Mouse (Mus musculus) adipocyte (in vitro differentiated cells): ENCODE measurements around the gene Gm28635.
"Not testable (repeated sequence)": the region's sequence is repeated elsewhere in the genome, so short reads cannot be mapped to it uniquely, and the experiment has no call there.

Experiments used
- DNase-seq: peaks from one replicate; pipeline ENCODE4 v3.0.0-alpha.2; 2016; ENCODE audit warnings: low spot score

The Gm28635 gene

DNA sequence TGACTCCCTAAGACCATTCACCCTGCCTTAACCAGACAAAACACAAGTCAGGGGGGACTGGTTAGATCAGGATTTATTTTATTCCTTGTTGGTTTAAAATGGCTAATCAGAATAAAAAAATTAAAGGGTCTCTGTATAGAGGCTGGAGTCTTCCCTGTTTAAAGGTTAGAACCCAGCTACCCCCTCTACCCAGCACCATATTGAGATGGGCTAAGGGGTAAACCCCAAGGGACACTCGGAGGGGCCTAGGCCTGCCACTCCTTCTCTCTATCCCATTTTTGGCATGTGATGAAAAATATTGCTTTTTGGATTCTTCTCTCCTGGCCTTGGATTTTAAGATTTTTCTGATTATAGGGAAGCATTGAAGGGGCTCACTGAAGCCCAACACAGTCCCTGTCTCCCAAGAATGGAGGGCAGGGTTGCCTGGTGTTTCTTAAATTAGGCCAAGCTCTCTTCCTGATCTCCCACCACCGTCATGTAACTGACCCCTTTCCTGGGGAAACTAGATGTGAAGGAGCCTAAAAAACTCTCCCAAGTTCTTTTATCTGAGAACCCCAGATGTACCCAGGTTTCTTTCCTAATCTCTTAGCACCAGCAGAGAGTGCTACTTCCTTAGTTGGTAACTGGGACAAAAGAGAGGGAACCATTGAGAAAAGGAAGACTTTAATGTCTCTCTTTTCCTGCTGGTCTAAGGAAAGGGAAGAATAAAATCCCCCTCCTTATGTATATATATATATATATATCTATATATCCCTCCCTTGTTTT, 10.4 kb upstream of the Gm28635 start:
- no peak for DNase-seq

DNA sequence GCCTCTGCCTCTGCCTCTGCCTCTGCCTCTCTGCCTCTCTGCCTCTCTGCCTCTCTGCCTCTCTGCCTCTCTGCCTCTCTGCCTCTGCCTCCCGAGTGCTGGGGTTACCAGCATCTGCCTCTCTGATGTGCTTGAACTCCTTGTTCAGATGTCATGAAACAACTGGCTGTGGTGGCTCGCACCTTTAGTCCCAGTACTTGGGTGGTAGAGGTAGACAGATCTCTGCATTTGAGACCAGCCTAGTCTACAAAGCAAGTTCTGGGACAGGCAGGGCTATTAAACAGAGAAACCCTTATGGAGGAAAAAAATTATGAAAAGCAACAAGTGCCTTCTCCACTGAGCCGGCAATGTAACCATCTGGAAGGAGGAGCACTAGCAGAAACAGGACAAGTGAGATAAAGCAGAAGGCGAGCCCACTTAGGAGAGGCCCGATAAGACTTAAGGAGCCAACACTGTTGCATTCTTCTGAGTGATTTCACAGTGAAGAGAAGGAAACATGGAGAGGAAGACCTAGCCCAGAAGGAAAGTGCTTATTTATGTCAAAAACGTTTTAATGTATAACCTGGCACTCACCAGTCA, 4.9 kb upstream of the Gm28635 start:
- no peak for DNase-seq

DNA sequence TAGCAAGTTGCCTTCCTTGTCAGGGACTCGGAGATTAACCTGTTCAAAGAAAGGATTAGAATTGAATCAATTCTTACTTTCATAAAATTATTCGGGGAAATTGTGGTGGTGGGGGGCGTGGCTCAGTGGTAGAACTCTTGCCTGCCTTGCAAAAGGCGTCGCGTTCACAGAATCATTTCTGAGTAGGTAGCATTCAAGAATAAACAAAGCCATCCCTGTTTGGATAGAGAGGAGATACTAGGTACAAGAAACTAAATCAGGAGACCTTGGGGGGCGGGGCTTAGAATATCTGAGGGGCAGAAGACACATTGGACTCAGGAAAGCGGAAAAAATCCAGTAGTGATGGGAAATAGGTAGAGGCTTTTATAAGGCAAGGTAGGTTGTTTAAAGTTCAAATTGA, 1.2 kb upstream of the Gm28635 start, which contains the start of gene Tmx2:
Gene Tmx2 (minus strand): TSS at position 125 of the 400 bp plus-strand sequence.
- DNase-seq = no peak

DNA sequence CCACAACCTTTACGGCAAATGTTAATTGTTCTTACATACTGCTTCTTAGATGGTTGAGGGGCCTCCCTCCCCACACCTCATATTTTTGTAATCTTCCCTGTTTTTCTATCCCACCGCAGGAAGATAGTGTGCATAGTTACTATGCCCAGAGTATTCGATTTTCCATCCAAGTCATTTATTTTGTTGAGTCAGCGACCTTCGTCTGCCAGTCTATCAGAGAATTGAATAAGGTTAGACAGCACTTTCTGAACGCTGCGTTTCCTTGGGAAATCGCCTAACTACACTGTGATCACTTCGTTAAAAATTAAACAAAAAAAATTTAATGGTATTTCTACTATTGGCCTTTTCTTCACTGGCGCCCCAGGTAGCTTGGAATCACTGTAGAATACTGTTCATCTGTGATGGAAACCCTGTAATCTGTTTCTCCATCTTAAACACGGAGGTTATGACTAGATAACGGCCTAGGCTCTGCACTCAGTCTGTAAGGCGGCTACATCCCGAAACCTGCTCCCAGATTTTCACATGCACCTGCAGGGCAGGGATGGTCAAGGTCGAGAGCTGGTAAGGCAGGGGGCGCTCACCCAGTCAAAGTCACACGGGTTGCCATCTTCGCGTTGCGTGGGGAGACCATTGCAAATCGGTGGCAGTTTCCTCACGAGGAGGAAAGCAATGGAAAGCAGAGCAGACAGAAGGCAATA, 422 bp downstream of the Gm28635 start:
- DNase-seq = no peak

DNA sequence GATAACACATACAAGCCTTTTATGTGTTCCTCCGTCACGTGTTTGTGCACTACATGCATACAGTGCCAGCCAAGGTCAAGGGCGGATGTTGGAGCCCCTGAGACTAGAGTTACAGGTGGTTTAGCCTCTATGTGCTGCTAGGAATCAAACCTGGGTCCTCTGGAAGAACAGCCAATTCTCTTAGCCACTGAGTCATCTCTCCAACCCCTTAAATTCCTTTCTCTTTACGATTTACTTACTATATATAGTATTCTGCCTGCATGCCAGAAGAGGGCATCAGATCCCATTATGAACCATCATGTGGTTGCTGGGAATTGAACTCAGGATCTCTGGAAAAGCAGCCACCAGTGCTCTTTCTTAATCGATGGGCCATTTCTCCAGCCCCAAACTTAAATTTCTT, 6.3 kb downstream of the Gm28635 start:
- not testable (repeated sequence) for DNase-seq

DNA sequence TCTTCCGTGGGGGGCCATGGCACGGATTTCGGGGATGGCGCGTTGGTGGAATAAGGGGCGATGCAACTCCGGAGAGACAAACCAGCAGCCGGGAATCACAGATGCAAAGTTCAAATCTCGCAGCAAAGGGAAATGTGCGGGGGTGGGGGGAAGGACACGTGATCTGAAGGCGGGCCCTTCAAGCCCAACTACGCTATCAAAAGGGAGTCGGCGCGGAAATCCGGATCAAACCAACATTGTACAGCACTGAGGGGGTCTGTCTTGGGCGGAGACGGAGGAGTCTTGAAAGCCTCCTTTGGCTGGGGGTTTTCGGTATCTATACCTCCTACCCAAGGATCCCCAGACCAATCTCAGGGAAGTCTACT, 7.3 kb downstream of the Gm28635 start, which contains the start of gene Selenoh:
Gene Selenoh (minus strand): TSS at position 202 of the 365 bp plus-strand sequence.
- peak; percentile 89 for DNase-seq

DNA sequence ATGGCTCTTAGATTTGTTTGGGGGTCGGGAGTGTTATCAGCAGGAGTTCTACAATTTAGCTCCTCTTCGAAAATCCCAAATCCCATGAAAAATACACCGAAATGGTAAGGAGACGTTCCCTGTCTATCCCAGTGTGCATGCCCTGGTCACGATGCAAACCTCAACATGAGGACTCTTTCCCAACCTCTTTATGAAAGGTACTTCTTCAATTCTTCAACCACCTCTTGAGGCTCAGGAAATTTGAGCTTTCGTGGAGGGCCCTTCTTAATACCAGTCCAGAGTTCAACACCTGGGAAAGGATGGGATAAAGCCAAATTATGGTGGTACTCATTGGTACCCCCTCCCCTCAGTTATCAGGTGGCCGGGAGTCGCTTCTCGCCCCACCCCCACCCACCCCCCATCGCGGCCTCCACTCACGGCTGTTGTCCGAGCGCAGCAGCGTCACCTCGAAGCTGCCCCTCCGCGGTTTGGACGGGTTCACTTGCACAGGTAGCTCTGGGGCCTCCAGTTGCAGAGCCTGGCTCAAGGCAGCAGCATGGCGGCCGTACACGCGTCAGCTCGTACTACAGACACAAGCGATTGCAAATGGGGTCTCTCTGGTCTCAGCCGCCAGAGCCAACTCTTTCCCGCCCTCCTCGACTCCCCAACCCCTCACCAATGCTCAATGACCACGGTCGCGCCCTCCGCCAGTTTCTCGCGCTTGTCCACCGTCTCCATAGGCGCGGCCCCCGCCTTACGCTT, 7.8 kb downstream of the Gm28635 start:
- no peak for DNase-seq

DNA sequence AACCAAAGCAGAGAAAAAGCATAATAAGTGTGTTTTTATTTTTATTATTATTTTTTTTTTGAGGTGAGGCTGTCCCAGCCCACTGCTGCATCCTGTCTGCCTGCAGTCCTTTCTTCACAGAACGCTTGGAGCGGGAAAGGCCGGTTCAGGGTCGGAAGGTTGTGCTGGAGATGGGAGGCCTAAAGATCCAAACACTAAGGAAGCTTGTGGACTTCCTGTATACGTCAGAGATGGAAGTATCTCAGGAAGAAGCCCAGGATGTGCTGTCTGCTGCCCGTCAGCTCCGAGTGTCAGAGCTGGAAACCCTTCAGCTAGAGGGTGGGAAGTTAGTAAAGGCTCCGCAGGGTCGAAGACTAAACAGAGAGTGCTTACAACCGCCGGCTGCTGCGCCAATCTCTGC, 11.8 kb downstream of the Gm28635 start:
- DNase-seq = no peak

DNA sequence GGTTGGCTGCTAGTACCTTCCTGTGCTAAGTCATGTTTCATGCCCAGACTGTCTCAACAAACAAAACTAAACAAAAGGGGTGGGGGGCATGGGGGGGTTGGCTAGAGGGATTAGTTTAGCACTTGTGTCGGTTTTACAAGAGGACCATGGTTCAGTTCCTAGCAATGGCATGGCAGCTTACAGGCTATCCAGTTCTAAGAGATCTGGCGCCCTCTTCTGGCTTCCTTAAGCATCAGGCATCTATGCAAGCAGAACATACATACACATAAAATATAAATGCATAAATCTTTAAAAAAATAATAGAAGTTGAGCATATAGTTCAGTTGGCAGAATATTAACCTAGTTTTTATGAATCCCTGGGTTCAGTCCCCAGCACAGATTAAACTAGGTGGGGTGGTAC, 15.0 kb downstream of the Gm28635 start:
- DNase-seq = peak; percentile 50

DNA sequence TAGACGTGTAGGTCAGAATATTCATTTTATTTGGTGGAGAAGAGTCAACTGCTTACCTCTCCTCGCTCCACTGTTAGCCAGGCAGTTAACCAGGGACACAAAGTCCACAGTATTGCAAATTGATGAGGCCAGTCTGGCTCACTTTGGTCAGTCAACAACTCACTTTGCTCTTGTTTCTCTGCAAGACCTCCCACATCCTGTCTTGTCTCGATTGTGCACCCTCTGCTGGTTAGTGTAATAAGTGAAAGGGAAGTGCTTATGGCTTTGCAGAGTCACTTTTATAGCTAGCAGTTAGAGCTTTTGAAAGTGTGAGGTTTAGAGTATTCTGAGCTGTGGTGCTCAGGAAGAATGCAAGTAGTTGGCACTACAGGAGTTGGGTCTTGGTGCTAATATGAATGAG, 17.6 kb downstream of the Gm28635 start:
- peak; percentile 81 for DNase-seq

DNA sequence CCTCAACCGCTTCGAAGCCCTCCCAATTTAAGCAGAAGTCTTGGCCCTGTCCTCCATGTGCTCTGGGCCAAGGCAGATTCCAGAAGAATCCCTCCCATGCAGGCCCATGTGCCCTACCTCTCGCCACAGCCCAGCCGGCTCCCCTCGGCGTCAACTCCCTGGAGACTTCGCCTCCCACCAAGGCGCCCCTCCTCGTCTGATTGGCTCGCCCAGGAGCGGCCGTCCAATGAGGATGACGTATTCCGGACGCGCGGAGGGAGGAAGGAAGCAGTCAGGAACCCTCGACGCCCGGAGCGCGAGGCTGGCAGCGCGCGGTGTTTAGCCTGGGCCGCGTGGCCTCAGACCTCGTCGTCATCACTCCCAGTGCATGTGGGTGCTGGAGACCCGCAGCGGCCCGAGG, 19.0 kb downstream of the Gm28635 start, which contains the start of gene Btbd18:
Gene Btbd18 (plus strand): TSS at position 274 of the 400 bp plus-strand sequence.
- DNase-seq = no peak

DNA sequence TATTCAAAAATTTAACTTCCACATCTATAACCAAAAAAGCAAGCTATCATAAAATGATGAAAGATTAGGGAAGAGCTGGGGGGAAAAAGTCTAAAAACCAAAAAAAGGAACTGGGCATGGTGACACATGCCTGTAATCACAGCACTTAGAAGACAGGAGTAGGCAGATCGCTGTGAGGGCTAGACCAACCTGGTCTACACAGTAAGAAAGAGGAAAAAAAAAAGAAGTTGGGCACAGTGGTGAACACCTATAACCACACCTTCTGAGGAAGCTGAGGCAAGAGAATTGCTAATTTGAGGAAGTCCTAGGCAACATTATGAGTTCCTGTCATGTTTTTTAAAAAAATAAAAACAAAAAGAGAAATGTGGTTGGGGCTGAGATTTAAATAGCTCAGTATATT, 22.0 kb downstream of the Gm28635 start:
- DNase-seq = no peak

DNA sequence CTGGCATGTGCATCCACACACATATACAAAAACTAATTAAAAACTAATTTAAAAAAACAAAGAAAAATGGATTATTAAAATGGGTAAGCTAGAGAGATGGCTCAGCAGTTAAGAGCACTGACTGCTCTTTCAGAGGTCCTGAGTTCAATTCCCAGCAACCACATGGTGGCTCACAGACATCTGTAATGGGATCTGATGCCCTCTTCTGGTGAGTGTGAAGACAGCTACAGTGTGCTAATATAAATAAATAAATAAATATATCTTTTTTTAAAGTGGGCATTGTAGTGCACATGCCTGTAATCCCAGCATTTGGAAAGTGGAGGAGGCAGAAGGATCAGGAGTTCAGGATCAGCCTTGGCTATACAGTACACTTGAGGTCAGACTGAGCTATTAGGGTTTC, 24.5 kb downstream of the Gm28635 start:
- DNase-seq = no peak

DNA sequence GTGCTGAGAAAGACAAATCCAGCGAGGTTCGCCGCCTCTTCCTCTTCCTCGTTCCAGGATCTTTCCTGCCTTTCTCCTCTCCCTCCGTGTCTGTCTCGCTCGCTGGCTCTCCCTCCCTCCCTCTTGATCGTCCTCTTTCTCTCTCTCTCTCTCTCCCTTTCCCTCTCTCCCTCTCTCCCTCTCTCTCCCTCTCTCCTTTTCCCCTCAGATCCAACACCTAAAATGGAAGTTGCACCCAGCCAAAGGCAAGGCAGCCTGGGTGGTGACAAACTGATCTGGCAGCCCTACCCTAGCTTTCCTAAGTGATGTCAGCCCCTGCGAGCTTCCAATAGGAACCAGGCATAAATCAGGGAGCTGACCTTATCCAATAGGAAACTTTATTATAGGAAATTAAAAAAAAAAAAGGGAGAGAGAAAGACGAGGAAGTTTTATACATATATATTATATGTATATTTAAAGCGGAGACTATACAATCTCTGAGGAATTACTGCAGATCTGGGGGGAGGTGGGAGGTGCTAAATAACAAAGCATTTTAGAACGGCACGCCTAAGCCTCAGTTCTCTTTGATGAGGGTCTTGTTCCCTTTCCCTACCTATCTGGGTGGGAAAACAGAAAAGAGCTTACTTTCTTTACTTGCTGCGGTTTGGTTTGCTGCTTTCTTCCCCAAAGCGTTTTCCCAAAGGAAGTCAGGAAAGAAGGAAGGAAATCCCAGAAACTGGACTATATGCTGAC, 27.2 kb downstream of the Gm28635 start, which contains the start of gene Ctnnd1:
Gene Ctnnd1 (minus strand): TSS at position 302 of the 732 bp plus-strand sequence.
- peak; percentile 98 for DNase-seq

DNA sequence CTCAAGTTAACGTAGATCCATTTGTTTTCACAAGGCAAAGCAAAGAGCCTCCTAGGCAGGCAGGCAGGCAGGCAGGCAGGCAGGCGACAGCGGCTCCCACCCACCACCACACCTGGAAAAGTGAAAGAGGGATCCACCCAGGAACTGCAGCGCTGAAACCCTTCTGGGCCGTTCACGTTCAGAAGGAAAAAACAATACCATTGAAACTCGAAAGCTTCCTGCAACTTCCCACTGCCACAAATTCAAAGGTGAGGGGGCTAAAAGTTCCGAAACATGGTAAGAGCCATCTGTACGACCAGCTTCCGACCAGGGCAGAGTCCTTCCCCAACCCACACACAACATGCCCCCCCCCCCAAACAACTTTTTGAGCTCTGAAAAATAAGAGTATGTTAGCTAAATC, 28.2 kb downstream of the Gm28635 start:
- peak; percentile 45 for DNase-seq

DNA sequence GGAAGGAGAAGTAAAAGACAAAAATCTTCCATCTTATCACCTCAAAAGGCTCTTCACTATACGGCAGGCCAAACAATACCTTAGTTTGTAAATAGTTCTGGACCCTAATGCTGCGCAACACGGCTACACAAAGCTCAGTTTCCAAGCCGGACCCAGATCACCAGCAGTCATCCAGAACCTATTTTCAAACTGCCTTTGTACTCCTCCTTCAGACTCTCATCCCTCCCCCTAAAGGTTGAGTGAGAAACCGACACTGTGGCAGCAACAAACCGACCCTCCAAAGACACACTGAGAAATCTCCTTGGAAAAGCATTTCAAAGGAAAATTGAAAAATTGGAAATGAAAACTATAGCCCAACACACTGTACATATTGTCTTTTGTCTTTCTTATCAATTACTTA, 29.5 kb downstream of the Gm28635 start:
- DNase-seq = no peak

DNA sequence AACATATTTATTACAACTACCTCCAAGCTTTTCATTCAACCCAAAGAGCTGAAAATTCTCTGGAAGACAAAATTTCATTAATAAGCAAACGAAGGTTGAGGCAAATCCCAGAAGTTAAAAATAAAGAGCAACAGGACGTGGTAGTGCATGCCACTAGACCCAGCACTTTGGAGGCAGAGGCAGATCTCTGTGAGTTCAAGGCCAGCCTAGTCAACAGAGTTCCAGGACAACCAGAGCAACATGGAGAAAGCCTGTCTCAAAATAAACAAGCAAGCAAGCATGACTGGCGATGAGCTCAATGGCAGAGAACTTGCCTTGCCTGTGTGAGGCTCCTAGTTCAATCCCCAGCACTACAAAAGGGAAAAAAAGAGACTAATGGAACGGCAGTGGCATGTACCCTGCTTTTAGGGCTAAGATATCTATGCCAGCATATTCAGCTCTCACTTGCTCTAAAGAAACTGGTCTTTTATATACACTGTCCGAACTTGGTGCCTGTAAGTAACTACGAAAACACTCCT, 30.7 kb downstream of the Gm28635 start:
- no peak for DNase-seq

DNA sequence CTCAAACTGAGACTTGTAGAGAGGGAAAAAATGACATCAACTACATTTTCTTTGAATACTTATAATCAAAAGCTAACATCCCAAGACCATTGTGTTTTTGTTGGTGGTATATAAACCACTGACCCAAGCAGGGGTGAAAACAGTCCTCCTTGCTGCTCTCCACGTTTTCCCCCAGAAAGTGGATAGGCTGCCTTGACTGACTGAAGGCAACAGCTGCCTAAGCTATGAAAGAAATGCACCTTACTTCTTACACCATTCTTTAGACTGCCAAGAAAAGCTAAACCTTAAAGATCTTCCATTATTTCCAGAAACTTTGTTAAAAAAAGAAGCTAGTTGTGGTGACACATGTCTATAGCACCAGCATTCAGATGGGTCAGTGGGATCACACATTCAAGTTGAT, 31.7 kb downstream of the Gm28635 start:
- no peak for DNase-seq

DNA sequence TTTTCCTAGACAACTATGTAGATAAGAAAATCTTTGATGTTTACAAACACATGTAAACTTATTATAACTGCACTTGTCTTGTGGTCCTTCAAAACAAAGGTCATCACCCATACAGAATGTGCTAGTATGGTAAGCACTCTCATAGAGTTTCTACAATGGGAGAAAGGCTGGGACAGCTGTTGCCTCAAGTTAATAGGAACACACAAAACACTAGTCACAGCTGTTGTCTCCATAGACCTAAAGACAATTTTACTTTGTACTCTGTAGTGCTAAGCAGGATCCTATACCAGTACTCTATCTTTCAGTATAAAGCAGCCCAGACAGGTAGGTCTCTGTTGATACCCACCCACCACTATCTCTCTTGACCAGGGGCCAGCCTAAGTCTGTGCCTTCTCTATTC, 37.0 kb downstream of the Gm28635 start:
- DNase-seq = no peak

DNA sequence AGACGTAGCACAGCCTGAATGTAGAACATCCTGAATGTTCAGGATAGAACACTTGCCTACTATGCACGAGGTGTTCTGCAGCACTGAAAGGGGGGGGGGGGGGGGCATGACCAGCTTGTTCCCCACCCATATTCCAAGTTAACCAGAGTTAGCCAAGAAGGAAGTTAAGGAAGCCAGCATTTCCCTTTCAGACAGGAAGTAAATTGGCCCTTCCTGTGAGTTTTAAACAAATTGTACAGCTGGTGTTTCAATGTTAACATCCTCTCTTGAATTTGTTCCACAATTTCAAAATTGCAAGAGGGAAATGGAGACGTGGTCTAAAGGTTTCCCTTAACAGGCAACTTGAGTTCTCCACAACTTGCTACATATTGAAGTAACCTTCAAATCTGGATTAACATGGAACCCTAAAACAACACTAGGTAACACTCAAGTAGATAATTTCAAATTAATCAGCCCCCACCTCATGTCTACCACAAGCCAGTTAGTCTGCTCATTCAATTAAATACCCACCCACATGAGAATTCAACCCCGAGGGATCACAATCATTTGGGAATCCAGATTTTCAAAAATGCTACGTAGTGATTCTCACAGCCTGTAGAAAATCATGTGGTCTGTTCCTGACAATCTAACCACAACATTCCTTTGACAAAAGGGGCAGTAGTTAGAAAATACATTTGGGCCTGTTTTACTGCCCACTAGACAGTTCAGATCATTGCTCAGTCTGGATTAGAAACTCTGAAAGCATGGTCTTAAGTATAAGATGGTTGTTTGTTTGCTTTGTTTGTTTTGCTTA, 39.2 kb downstream of the Gm28635 start:
- no peak for DNase-seq
